Mouse (Mus musculus): Measurements from ENCODE around the gene Uqcrq.
"Not testable (repeated sequence)": the region's sequence is repeated elsewhere in the genome, so short reads cannot be mapped to it uniquely, and the experiment has no call there.

The Uqcrq gene

DNA sequence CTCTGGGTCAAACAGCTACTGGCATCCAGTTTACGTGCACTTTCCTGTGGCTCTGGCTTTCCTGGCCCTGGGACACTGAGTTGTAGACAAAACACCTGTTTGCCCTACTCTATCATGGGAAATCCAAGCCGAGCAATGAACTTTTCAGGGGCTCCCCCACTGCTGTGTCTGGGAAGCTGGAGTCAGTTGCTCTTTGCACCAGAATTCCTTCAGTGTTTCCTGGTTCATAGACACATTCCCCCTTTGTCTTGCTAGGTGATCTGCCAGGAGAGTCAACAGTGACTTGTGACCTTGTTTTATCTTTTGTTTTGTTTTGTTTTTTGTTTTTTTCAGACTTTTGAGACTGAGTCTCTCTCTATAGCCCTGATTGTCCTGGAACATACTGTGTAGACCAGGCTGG is 20.7 kb upstream of the Uqcrq start:
- DNase-seq (ENCODE audit: low spot score in 2 of 2) = no peak

GRCm38 (mm10) chr11:53450070-53450705 is 19.6 kb upstream of the Uqcrq start:
- no peak for DNase-seq (ENCODE audit: low spot score in 2 of 2)

- DNase-seq (ENCODE audit: low spot score in 2 of 2) = peak; percentile 31 to 74
These were observed 17.9 kb upstream of the Uqcrq start for GRCm38 (mm10) chr11:53448529-53448928.

GRCm38 (mm10) chr11:53447996-53448395 is 17.4 kb upstream of the Uqcrq start:
- no peak for DNase-seq (ENCODE audit: low spot score in 2 of 2)

- no peak for DNase-seq (ENCODE audit: low spot score in 2 of 2)
These were observed 15.6 kb upstream of the Uqcrq start for GRCm38 (mm10) chr11:53446183-53446582.

- DNase-seq (ENCODE audit: low spot score in 2 of 2) = no peak
These were observed 14.9 kb upstream of the Uqcrq start for GRCm38 (mm10) chr11:53445562-53445961.

GRCm38 (mm10) chr11:53443861-53444260 is 13.2 kb upstream of the Uqcrq start:
- no peak for DNase-seq (ENCODE audit: low spot score in 2 of 2)

- DNase-seq (ENCODE audit: low spot score in 2 of 2) = no peak
These were observed 11.3 kb upstream of the Uqcrq start for GRCm38 (mm10) chr11:53441921-53442320.

DNA sequence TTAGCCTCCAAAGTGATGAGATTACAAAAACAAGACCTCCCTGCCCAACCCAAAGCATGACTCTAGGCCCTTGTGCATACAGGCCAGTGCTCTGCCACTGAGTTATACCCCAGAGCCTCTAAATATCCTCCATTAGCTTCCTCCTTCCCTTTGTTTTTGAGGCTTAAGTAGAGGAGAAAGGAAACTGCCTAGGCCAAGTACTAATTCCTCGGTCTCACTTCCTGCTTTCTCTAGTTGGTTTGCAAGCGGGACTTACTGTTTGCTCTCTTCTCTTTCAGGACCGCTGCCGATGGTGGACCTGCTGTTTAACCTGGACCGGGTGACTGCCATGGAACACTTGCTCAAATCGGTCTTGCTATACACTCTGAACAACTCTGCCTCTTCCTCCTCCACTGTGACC is 5.7 kb upstream of the Uqcrq start:
- no peak for DNase-seq (ENCODE audit: low spot score in 2 of 2)

- DNase-seq (ENCODE audit: low spot score in 2 of 2) = no peak
These were observed 4.9 kb upstream of the Uqcrq start for GRCm38 (mm10) chr11:53435504-53435903.

- DNase-seq (ENCODE audit: low spot score in 2 of 2) = no peak
These were observed 2.4 kb upstream of the Uqcrq start for GRCm38 (mm10) chr11:53433057-53433456.

GRCm38 (mm10) chr11:53431347-53432056 is 871 bp upstream of the Uqcrq start:
- peak; percentile 18 to 22 for DNase-seq (ENCODE audit: low spot score in 2 of 2)

GRCm38 (mm10) chr11:53430300-53430669 is 346 bp downstream of the Uqcrq start:
- no peak for DNase-seq (ENCODE audit: low spot score in 2 of 2)

GRCm38 (mm10) chr11:53429182-53429581 is 1.4 kb downstream of the Uqcrq start:
- no peak for DNase-seq (ENCODE audit: low spot score in 2 of 2)

- DNase-seq (ENCODE audit: low spot score in 2 of 2) = no peak
These were observed 1.9 kb downstream of the Uqcrq start for GRCm38 (mm10) chr11:53428716-53429057.

GRCm38 (mm10) chr11:53427993-53428715 is 2.5 kb downstream of the Uqcrq start:
- no peak for DNase-seq (ENCODE audit: low spot score in 2 of 2)

- DNase-seq (ENCODE audit: low spot score in 2 of 2) = not testable (repeated sequence)
These were observed 3.7 kb downstream of the Uqcrq start for GRCm38 (mm10) chr11:53426914-53427313.

DNA sequence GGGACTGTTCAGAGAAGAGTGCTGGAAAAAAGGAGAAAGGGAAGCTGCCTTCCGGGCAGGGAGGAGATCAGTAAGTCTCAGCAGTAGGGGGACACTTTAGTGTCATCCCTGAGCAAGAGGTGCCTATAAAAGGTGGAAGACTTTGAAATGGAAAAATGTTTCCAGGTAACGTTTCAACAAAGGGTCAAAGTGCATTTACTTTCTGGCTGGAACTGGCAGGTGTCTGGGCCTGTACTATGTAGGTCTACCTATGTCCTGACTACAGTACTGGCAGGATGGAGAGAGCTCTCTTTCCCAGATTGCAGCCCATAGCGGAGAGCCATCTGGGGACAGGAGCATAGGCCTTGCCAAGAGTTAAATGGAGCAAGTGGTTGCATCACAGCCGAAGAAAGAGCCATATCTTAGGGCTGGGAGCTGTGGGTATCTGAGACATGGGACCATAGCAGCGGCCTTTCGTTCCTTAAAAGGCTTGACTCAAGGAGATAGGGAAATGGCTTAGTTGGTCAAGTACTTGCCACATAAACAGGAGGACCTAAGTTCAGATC is 4.8 kb downstream of the Uqcrq start:
- DNase-seq (ENCODE audit: low spot score in 2 of 2) = no peak

DNA sequence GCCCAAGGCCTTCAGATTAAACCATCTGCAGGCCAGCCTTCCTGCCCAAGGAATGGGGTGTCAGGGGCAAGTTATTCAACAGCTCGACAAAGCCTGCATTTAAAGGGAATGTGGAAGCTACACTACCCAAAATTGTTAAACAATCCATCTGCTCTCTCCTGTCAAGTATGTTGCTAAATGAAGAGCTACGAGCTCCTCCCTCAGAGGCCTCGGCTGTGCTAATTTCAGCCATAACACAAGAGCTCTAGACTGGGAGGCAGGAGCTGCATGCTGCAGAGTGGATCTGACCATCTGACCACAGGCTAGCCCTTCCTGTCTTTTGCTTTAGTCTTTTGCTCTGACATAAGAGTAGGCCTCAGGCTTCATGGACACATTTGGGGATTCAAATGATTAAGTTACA is 5.4 kb downstream of the Uqcrq start:
- DNase-seq (ENCODE audit: low spot score in 2 of 2) = no peak

GRCm38 (mm10) chr11:53424826-53425225 is 5.8 kb downstream of the Uqcrq start:
- no peak for DNase-seq (ENCODE audit: low spot score in 2 of 2)

GRCm38 (mm10) chr11:53423036-53423435 is 7.6 kb downstream of the Uqcrq start, which contains the start of gene Leap2:
TSS of gene Leap2 (minus strand) at chr11:53423170.
- DNase-seq (ENCODE audit: low spot score in 2 of 2) = no peak

DNA sequence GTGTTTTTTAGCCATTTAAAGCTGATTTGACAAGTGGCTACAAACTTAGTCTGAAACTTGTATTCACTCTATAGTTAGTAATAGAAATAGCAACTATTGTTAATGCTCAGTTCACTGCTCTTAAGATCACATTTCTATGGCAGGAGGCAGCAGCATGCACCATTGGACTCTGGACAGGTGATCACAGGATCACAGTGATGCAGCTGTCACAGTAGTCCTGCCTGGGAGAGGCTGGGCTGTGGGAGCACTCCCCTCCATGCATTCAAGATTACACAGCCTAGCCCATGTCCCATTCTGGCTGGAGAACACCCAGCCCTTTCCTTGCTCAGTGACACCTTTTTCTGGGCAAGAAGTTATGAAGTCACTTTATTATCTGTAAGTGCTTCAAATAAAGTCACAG is 12.6 kb downstream of the Uqcrq start:
- DNase-seq (ENCODE audit: low spot score in 2 of 2) = no peak

DNA sequence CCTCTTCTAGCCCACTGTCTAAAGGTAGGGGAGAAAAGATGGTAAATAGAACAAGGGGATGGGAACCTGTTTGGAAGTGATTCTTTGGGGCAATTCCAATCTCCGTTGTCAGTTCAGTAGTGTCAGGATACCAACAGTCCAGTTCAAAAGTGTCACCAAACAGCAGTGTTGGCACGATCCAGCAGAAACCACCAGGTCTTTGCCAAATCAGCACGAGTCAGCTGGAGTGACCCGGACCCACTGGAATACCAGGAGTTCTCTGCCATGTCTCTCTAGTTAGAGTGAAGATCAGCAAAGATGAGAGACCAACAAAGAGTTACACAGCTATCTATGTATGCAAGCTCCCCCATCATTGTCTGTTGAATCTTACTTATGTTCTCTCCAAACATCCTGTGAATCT is 16.8 kb downstream of the Uqcrq start:
- no peak for DNase-seq (ENCODE audit: low spot score in 2 of 2)
